Mouse (Mus musculus) G1E (cell line): Measurements from ENCODE around the gene Cntn5.

Experiments
- CTCF ChIP-seq: IDR thresholded peaks from 2 replicates; pipeline ENCODE4 v1.5.1; 2012; ENCODE audit warnings: low read depth, low read length, inconsistent platforms, mixed read lengths
- GATA1 ChIP-seq: IDR thresholded peaks from 2 replicates; pipeline ENCODE4 v1.6.1; 2012; ENCODE audit warnings: borderline replicate concordance, low read length, inconsistent platforms, mixed read lengths
- GATA2 ChIP-seq: IDR thresholded peaks from 2 replicates; pipeline ENCODE4 v1.6.1; 2012; ENCODE audit warnings: low read depth, low read length, inconsistent platforms, borderline replicate concordance
- POLR2AphosphoS5 ChIP-seq: IDR thresholded peaks from 2 replicates; pipeline ENCODE4 v1.6.1; 2012; ENCODE audit warnings: low read depth, low read length, inconsistent platforms; ENCODE audit not compliant: insufficient replicate concordance
- TAL1 ChIP-seq: conservative IDR thresholded peaks from 2 replicates; pipeline ENCODE4 v1.6.1; 2012; ENCODE audit warnings: low read depth, low read length, inconsistent platforms, mixed read lengths

GRCm38 (mm10) chr9:10340751-10341150 lies 563.8 kb downstream of the Cntn5 start:
- TF ChIP-seq CTCF: no peak
- TF ChIP-seq TAL1: no peak
- TF ChIP-seq GATA2: no peak
- TF ChIP-seq GATA1: no peak
- no peak for TF ChIP-seq POLR2AphosphoS5
